Mouse (Mus musculus) adrenal gland, postnatal 14 days (tissue): Measurements from ENCODE around the gene Ier2. TPM values are rescaled to one million over a fixed set of nuclear protein-coding genes. Genes with fewer than 3 reads are reported as not detected.
"Not testable (repeated sequence)": the region's sequence is repeated elsewhere in the genome, so short reads cannot be mapped to it uniquely, and the experiment has no call there.

Experiments
- DNase-seq: peaks from one replicate; pipeline ENCODE4 v3.0.0; 2021; ENCODE audit warnings: mixed read lengths
- total RNA-seq: library from RNA; stranded (reverse); gene quantifications from 2 replicates; pipeline ENCODE4 v1.2.3, GENCODE M21; 2021

Ier2 gene
- total RNA-seq, 1 experiment from 2014 or later, result 55.7 TPM

DNA sequence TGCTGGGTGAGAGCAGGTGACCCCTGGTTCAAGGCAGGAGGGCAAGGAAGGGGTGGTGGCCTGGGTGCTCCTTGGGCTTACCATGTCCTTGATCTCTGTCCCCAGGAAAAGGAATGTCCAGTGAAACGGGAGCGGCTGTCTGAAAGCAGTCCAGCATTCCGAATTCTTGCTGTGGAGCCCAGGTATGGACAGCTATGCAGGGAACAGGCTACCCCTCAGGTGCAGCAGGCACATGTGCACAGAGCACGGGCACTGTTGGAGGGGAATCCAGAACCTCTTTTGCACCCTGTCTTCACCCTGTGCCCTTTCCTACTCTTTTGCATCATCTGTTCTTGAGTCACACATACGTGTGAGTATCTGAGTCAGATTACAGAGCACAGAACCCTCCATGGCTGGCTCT lies 35.6 kb upstream of the Ier2 start:
- DNase-seq, result no peak

GRCm38 (mm10) chr8:84697166-84698130 lies 34.8 kb upstream of the Ier2 start:
- DNase-seq, result peak; percentile 62

DNA sequence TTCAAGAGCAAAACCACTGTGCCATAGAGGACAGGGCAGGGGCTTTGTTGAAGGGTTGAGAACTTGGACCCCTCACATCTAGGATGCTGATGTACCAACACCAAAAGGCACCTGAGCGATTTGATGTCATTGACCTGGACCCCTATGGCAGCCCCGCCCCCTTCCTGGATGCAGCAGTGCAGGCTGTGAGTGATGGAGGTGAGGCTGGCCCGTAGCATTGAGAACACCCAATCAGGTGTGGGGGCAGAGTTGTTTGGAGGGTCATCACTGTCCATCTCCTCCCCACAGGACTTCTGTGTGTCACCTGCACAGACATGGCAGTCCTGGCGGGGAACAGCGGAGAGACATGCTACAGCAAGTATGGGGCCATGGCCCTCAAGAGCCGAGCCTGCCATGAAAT lies 32.5 kb upstream of the Ier2 start:
- no peak for DNase-seq

- DNase-seq, result no peak
Observed at GRCm38 (mm10) chr8:84693332-84693731, 30.7 kb upstream of the Ier2 start.

DNA sequence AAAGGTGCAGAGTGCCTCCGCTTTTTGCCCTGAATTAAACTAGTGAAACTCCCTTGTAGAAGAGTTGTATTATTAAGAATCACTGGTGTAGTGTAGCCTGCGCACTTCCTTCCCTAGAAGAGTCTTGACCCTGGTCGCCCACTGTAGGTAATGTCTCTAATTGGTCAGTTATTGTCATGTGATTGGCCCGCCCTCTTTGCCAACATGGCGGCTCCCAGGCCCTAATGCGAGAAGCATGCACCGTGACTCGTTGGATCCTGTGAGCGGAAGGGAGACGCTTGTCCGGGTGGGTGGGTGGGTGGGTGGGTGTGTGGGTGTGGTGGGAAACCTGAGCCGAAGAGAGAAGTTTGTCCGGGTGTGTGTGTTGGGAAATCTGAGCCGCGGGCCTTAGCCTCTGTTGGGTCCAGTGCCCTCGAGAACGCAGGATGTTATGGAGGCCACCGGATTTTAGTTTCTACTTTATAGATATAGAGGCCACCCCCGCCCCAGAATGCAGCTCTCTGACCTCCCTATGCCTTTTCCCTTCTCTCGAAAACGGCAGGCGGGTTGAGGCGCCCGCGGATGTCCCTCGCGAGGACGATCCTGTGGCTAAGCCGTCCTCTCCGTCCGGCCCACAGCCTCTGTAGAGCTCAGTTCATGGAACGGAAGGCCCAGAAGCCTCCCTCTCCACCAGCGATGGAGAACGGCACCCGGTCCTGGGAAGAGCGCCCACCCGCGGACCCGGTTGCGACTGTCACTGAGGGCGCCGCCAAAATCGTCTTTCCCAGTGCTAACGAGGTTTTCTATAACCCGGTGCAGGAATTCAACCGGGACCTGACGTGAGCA lies 26.7 kb upstream of the Ier2 start:
- DNase-seq, result peak; percentile 93

- peak; percentile 95 for DNase-seq
Observed at GRCm38 (mm10) chr8:84687705-84688100, 25.1 kb upstream of the Ier2 start, which contains the start of gene Nacc1. Nacc1 (minus strand) TSS chr8:84687862.

GRCm38 (mm10) chr8:84687003-84687704 lies 24.5 kb upstream of the Ier2 start:
- DNase-seq, result peak; percentile 77

- DNase-seq, result peak; percentile 61
Observed at GRCm38 (mm10) chr8:84686191-84687002, 23.7 kb upstream of the Ier2 start, which contains the start of gene Trmt1. Trmt1 (plus strand) TSS chr8:84686307.

GRCm38 (mm10) chr8:84684537-84684936 lies 21.9 kb upstream of the Ier2 start:
- no peak for DNase-seq

- no peak for DNase-seq
Observed at GRCm38 (mm10) chr8:84682257-84682656, 19.6 kb upstream of the Ier2 start.

DNA sequence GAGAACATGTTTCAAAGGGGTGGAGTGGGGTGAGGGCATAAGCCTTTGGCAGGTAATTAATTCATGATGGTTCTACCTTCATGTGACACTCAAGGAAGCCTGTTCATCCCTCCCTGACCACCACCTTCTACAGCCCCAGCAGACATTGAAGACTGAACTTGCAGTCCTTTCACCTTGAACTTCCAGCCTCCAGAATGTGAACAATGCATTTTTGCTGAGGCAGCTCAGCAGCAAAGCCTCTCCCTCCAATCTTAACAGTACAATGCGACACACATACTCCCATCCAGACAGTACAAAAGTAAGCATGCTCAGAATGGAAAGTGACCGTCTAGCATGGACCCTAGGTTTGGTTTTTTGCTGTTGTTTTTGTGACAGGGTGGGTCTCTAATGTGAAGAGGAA lies 18.8 kb upstream of the Ier2 start:
- no peak for DNase-seq

DNA sequence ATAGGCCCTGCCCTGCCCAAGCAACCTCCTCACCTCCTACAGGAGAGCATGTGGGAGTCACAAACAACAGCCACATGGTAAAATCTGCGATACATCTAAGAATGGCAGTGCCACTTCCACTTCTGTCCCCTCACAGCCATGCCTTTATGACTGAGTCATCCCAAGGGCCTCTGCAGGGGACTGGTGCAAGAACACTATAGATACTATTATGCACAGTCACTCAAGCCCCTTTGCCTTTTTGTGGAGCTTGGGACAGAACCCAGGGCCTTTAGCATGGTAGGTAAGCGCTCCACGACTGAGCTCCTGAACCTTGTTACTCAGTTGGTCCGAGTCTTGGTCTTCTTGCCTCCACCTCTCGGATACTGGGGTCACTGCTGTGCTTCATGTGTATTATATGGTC lies 14.7 kb upstream of the Ier2 start:
- no peak for DNase-seq

- DNase-seq, result not testable (repeated sequence)
Observed at GRCm38 (mm10) chr8:84670295-84671006, 7.8 kb upstream of the Ier2 start.

DNA sequence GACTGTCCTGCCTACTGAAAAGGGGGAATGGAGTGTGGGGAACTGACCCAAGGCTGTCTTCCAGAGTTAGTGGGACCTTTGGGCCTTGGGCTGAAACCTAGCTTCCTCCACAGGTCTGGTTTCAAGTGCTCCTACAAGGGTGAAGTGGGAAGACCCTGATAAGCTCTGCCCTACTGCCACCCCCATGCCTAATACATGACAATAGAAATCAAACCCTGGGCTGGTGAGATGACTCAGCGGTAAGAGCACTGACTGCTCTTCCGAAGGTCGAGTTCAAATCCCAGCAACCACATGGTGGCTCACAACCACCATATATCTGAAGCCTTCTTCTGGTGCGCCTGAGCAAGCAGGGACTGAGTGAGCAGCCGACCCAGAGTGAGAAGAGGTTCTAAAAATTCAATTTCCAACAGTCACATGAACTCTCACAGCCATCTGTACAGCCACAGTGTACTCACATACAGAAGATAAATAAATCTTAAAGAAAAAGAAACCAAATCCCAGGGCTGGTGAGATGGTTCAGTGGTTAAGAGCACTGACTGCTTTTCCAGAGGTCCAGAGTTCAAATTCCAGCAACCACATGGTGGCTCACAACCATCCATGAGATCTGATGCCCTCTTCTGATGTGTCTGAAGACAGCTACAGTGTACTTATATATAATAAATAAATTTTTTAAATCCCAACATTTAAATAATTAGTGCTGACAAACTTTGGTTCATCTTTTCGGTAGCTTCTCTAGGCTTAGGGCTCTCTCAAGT lies 6.3 kb upstream of the Ier2 start:
- DNase-seq, result no peak

DNA sequence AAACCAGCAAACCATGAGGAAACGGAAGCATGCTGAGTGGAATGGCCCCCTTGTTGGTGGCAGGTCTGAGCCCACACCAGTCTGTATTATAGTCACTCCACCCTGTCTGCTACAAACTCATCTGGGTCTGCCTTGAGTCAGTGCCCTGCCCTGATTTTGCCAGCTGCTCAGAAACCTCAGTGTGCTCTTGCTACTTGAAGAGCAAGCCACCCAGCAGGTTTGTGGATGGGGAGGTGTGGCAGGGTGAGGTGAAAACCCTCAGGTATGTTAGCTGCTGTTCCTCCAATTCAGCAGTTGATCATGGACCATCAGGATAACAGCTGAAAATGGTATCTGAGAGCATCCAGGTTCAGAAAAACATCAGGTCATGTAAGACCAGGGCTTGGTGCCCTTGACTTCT lies 5.4 kb upstream of the Ier2 start:
- DNase-seq, result no peak

DNA sequence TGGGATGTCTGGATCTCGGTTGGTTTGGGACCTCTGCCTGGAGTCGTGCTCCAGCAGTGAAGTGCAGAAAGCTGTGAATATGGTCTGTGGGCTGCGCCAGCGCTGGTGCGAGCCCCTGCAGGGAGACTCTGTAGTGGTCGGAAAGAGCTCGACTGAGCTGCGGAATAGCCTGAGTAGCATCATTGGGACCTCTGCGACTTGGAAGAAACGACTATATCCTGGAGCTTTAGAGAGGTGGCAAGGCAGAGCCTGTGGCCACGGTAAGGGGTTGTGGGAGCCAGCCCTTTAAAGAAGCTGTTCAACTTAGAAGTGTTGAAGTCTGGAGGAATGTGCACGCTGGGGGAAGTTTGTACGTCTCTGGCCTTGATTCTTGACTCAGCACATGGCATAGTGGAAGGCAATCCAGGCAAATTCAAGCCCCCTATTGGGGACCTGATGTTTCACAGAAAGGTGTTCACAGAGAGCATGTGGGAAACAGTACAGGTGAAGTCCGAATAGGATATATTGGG lies 2.8 kb upstream of the Ier2 start:
- no peak for DNase-seq

- DNase-seq, result peak; percentile 89
Observed at GRCm38 (mm10) chr8:84664566-84665384, 2.1 kb upstream of the Ier2 start.

DNA sequence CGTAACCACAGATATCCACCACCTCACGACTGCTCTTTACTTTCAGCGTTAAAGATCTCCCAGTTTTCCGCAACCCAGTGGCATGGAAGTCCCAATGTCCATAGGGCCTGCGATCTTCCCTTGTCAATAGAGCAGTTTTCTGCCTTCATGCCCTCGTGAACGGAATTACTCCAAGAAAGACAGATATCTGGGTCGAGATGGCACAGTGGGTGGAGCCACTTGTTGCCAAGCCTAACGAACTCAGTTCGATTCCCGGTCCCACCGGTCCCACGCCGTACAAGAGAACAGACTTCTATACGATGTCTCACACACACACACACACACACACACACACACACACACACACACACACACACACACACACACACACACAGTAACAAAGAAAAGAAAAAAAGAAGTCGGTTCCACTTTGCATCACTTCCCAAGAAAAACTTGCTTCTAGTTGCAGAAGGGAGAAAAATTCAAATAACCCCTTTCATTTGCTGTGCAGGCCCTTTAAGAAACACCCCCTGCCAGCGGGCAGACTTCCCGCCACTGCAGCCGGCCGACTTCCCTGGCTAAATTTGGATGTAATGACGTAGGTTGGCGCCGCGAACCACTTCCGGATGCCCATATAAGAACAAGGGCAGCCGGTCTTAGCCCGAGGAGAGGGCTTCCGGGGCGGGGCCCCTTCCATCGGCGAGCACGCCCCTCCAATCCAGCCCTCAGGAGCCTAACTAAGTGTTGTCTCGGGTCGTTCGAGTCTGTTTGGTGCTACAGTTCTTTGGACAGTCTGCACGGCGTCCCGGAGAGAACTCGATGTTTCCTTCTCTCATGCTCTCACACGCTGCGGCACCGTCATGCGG lies 1.1 kb upstream of the Ier2 start:
- DNase-seq, result peak; percentile 98
